ENCODE assay signal across 27 mouse cellular contexts in genomic region chr11:119959714-119960113, GRCm38 (mm10).
"Had no signal": no experiment of that assay in that cellular context is flagged by ENCODE, and none has a peak within 500 bp of the region (broad histone marks: within the 10 kb centered on the region; RNA-seq: fewer than 3 reads in every experiment).

No protein-coding gene starts in this region.

- H3K4me2 ChIP-seq: heart, embryonic 11.5 days; heart, embryonic 13.5 days; heart, embryonic 15.5 days; hindbrain, embryonic 13.5 days; hindbrain, embryonic 15.5 days; kidney, embryonic 15.5 days; limb, embryonic 13.5 days; limb, embryonic 15.5 days; liver, embryonic 11.5 days; liver, embryonic 13.5 days; liver, embryonic 15.5 days had no signal

- H3K9ac ChIP-seq: forebrain, postnatal 0 days; heart, embryonic 13.5 days; heart, embryonic 15.5 days; hindbrain, embryonic 13.5 days; hindbrain, embryonic 15.5 days; kidney, embryonic 15.5 days; limb, embryonic 13.5 days; limb, embryonic 15.5 days; liver, embryonic 13.5 days; liver, embryonic 15.5 days had no signal

- H3K4me3 ChIP-seq: heart, embryonic 13.5 days; heart, embryonic 15.5 days; hindbrain, embryonic 13.5 days; hindbrain, embryonic 15.5 days; kidney, embryonic 15.5 days; limb, embryonic 13.5 days; limb, embryonic 15.5 days; liver, embryonic 13.5 days; liver, embryonic 15.5 days had no signal

- ATAC-seq: forebrain, postnatal 0 days; hindbrain, postnatal 0 days; intestine, embryonic 16.5 days had no signal

- H3K9me3 ChIP-seq: heart, embryonic 13.5 days; heart, embryonic 15.5 days; hindbrain, embryonic 13.5 days; hindbrain, embryonic 15.5 days; kidney, embryonic 15.5 days; limb, embryonic 13.5 days; limb, embryonic 15.5 days; liver, embryonic 13.5 days; liver, embryonic 15.5 days had no signal

- H3K36me3 ChIP-seq: heart, embryonic 15.5 days; hindbrain, embryonic 13.5 days; hindbrain, embryonic 15.5 days; liver, embryonic 13.5 days had no signal

- H3K4me1 ChIP-seq: hindbrain, embryonic 15.5 days had no signal

- H3K27me3 ChIP-seq: heart, embryonic 13.5 days; heart, embryonic 15.5 days; hindbrain, embryonic 13.5 days; hindbrain, embryonic 15.5 days; kidney, embryonic 15.5 days; limb, embryonic 13.5 days; limb, embryonic 15.5 days; liver, embryonic 13.5 days; liver, embryonic 15.5 days had no signal

- DNase-seq: forebrain, postnatal 0 days; gastrocnemius, postnatal 14 days; gastrocnemius, postnatal 36 days; heart, adult 11 months; heart, postnatal 14 days; heart, postnatal 36 days; kidney, adult 11 months; kidney, adult 2 months; kidney, adult 9 months; kidney, postnatal 14 days; kidney, postnatal 36 days; layer of hippocampus, adult 9-11 months; layer of hippocampus, postnatal 36 days; liver, embryonic 13.5 days had no signal

- H3K27ac ChIP-seq: heart, embryonic 13.5 days; heart, embryonic 15.5 days; hindbrain, embryonic 13.5 days; hindbrain, embryonic 15.5 days; hindbrain, postnatal 0 days; kidney, embryonic 15.5 days; kidney, postnatal 0 days; limb, embryonic 13.5 days; limb, embryonic 15.5 days; liver, embryonic 13.5 days; liver, embryonic 15.5 days had no signal
